Mouse (Mus musculus) embryonic fibroblast, embryonic 13.5 days (primary cell): ENCODE data around the gene Rnd2.

Experiments used
- CTCF ChIP-seq: IDR thresholded peaks from 2 replicates; pipeline ENCODE4 v1.5.1; 2011; ENCODE audit warnings: mild to moderate bottlenecking, control low read depth, low read length, moderate library complexity, borderline replicate concordance; ENCODE audit not compliant: insufficient read depth
- POLR2A ChIP-seq: IDR thresholded peaks from 2 replicates; pipeline ENCODE4 v1.6.1; 2011; ENCODE audit warnings: low read depth, mild to moderate bottlenecking, control low read depth, low read length, moderate library complexity

DNA sequence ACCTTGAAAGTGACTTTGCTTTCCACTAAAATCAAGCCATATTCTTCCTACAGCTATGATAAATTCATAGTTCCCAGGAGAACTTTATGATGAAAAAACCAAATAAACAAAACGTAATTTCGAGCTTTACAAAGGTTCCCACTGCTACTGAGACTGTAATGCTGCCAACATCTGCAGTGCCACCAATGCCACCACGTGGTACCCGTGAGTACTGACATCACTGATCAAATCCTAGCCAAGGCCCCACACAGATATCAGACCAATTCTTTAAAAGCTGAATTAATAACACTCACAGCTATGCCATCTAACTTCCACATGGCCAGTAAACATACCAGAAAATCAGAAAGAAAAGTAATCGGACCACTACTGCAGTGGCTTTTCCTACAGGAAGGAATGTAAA lies 54.1 kb downstream of the Rnd2 start:
- TF ChIP-seq CTCF (no peak), POLR2A (no peak)
